Mouse (Mus musculus) thymus, adult 2 months (tissue): ENCODE measurements around the gene Hoxd4.

Source experiments
- CTCF ChIP-seq: fragments of 200-500 bp; IDR thresholded peaks from 2 replicates; pipeline ENCODE4 v1.5.1; 2012; ENCODE audit warnings: mild to moderate bottlenecking, control low read depth, low read length, moderate library complexity, borderline replicate concordance; ENCODE audit not compliant: control insufficient read depth, poor library complexity, insufficient read depth; ENCODE audit errors: extremely low read depth
- POLR2A ChIP-seq: fragments of 200-500 bp; IDR thresholded peaks from 2 replicates; pipeline ENCODE4 v1.6.1; 2012; ENCODE audit warnings: mild to moderate bottlenecking, low read length, control low read depth, moderate library complexity; ENCODE audit not compliant: control insufficient read depth, poor library complexity, insufficient read depth; ENCODE audit errors: extremely low read depth

- TF ChIP-seq CTCF (no peak), POLR2A (no peak)
Observed at GRCm38 (mm10) chr2:74697567-74698121, 14.1 kb upstream of the Hoxd4 start, which contains the start of gene Hoxd9.
